Mouse (Mus musculus) kidney, postnatal 0 days (tissue): ENCODE data around the gene Tomm22. TPM values are rescaled to one million over a fixed set of nuclear protein-coding genes. Genes with fewer than 3 reads are reported as not detected.
"Not testable (repeated sequence)": the region's sequence is repeated elsewhere in the genome, so short reads cannot be mapped to it uniquely, and the experiment has no call there.

Source experiments
- ATAC-seq: fragments of 200-750 bp; cut with Nextera tagmentation; replicated peaks from 2 replicates; pipeline ENCODE4 v1.8.0; 2017; ENCODE audit warnings: low read depth, moderate number of reproducible peaks, moderate TSS enrichment, moderate library complexity; ENCODE audit not compliant: low FRiP score
- DNase-seq: peaks from one replicate; pipeline ENCODE4 v3.0.0-alpha.2; 2016; ENCODE audit warnings: low spot score
- H3K27ac ChIP-seq: fragments of 300-500 bp; sonication (generic); 2 replicates; pipeline ENCODE4 v1.5.1; 2014; ENCODE audit warnings: mild to moderate bottlenecking
- H3K27me3 ChIP-seq: fragments of 300-500 bp; sonication (generic); 2 replicates; pipeline ENCODE4 v1.6.1; 2014; ENCODE audit warnings: low read length, mixed read lengths; ENCODE audit not compliant: insufficient read depth
- H3K36me3 ChIP-seq: fragments of 300-500 bp; sonication (generic); 2 replicates; pipeline ENCODE4 v1.6.1; 2014; ENCODE audit warnings: low read length, mixed read lengths; ENCODE audit not compliant: insufficient read depth
- H3K4me1 ChIP-seq: fragments of 300-500 bp; sonication (generic); replicated peaks from 2 replicates; pipeline ENCODE4 v1.6.1; 2014; ENCODE audit warnings: antibody characterized with exemption, low read length, mixed read lengths; ENCODE audit not compliant: insufficient read depth
- H3K4me2 ChIP-seq: fragments of 300-500 bp; sonication (generic); 2 replicates; pipeline ENCODE4 v1.6.1; 2014; ENCODE audit warnings: mild to moderate bottlenecking, low read length, moderate library complexity, mixed read lengths
- H3K4me3 ChIP-seq: fragments of 300-500 bp; sonication (generic); replicated peaks from 2 replicates; pipeline ENCODE4 v1.5.1; 2014; ENCODE audit warnings: low read depth, low read length
- H3K9ac ChIP-seq: fragments of 300-500 bp; sonication (generic); 2 replicates; pipeline ENCODE4 v1.6.1; 2014; ENCODE audit warnings: low read depth, low read length
- H3K9me3 ChIP-seq: fragments of 300-500 bp; sonication (generic); replicated peaks from 2 replicates; pipeline ENCODE4 v1.6.1; 2016; ENCODE audit warnings: low read length, inconsistent platforms, mixed read lengths
- CTCF ChIP-seq: IDR thresholded peaks from 2 replicates; pipeline ENCODE4 v1.5.1; 2016; ENCODE audit warnings: antibody characterized with exemption, low read depth, mild to moderate bottlenecking, moderate library complexity
- WGBS: fragments of 180-500 bp; shearing (Covaris S2); extraction: QIAGEN DNeasy Blood & Tissue Kit; methylation state at CpG from one replicate; pipeline ENCODE4 v1.1.7; 2014; 5-methylcytosine and 5-hydroxymethylcytosine counted together
- polyA plus RNA-seq: library from polyadenylated mRNA; unstranded; fragments of >200 nt; fragmentation: Nextera tagmentation; extraction: Ambion mirVana; gene quantifications from 2 replicates; pipeline ENCODE4 v1.2.1, GENCODE M21; 2015

Tomm22 gene
- polyA plus RNA-seq, 1 experiment from 2014 or later: 264 TPM

- peak; percentile 43 for TF ChIP-seq CTCF
- no peak overlapping the region for H3K4me3 ChIP-seq
- H3K27ac ChIP-seq: no peak overlapping the region
- no peaks in the 10 kb centered on the region for H3K27me3 ChIP-seq
- H3K9me3 ChIP-seq: no peaks in the 10 kb centered on the region
- H3K4me1 ChIP-seq: no peaks in the 10 kb centered on the region; the same call in 1 of the 2 replicates
- H3K36me3 ChIP-seq: peaks cover 20% of the 10 kb centered on the region
- no peak overlapping the region for H3K4me2 ChIP-seq
- DNase-seq (peak; percentile 58), ATAC-seq (no peak)
- WGBS: 65% methylated on average over 10 of the region's 10 CpGs
- no peak overlapping the region for H3K9ac ChIP-seq
Measured at GRCm38 (mm10) chr15:79669195-79669594, 1.5 kb upstream of the Tomm22 start.

- WGBS: under 1% methylated on average over 36 of the region's 37 CpGs
- Histone ChIP-seq H3K9me3 (no peaks in the 10 kb centered on the region), H3K9ac (peak overlapping the region; percentile 84), H3K4me1 (no peaks in the 10 kb centered on the region; the same call in 1 of the 2 replicates), H3K4me2 (peak overlapping the region; percentile 82), H3K36me3 (peaks cover 28% of the 10 kb centered on the region), H3K27me3 (no peaks in the 10 kb centered on the region), H3K27ac (peak overlapping the region; percentile 37; the same call in 1 of the 2 replicates), H3K4me3 (peak overlapping the region; percentile 85)
- no peak for TF ChIP-seq CTCF
- DNase-seq: no peak
- peak; percentile 49 for ATAC-seq
Measured at GRCm38 (mm10) chr15:79670972-79671299, 275 bp downstream of the Tomm22 start.

GRCm38 (mm10) chr15:79671828-79672348, 1.2 kb downstream of the Tomm22 start:
- not testable (repeated sequence) for H3K27ac ChIP-seq, H3K4me1 ChIP-seq, H3K27me3 ChIP-seq, DNase-seq, ATAC-seq, H3K9me3 ChIP-seq, H3K9ac ChIP-seq
- Histone ChIP-seq H3K4me3 (0 out of 2 replicates have a peak overlapping the region, but pooled peaks have one; percentile 85), H3K36me3 (peaks cover 35% of the 10 kb centered on the region), H3K4me2 (peak overlapping the region; percentile 82)
- 77% methylated on average over 11 of the region's 11 CpGs for WGBS

- Histone ChIP-seq H3K27me3 (no peaks in the 10 kb centered on the region), H3K36me3 (peaks cover 26% of the 10 kb centered on the region), H3K4me3 (no peak overlapping the region), H3K27ac (peak overlapping the region; percentile 60; the same call in 1 of the 2 replicates), H3K9ac (no peak overlapping the region), H3K4me1 (0 out of 2 replicates have a peak, but pooled peaks cover 5% of the 10 kb centered on the region), H3K9me3 (no peaks in the 10 kb centered on the region), H3K4me2 (no peak overlapping the region)
- DNase-seq (no peak), ATAC-seq (no peak; the same call in 1 of the 2 replicates)
- no peak for TF ChIP-seq CTCF
- WGBS: 65% methylated on average over 2 of the region's 2 CpGs
Measured at GRCm38 (mm10) chr15:79677936-79678335, 7.3 kb downstream of the Tomm22 start.

- 94% methylated on average over 4 of the region's 4 CpGs for WGBS
Measured at GRCm38 (mm10) chr15:79681973-79682372, 11.3 kb downstream of the Tomm22 start.

GRCm38 (mm10) chr15:79683146-79683545, 12.5 kb downstream of the Tomm22 start:
- no peak for DNase-seq
- peak overlapping the region; percentile 25; the same call in 1 of the 2 replicates for H3K4me2 ChIP-seq

More at GRCm38 (mm10) chr15:79681973-79682372, 11.3 kb downstream of the Tomm22 start:
- Histone ChIP-seq H3K4me3 (no peak overlapping the region), H3K27me3 (no peaks in the 10 kb centered on the region), H3K36me3 (peaks cover under 1% of the 10 kb centered on the region; the same call in 1 of the 2 replicates), H3K27ac (no peak overlapping the region), H3K4me2 (no peak overlapping the region), H3K9me3 (no peaks in the 10 kb centered on the region), H3K9ac (no peak overlapping the region), H3K4me1 (peaks cover 36% of the 10 kb centered on the region)
- DNase-seq (no peak), ATAC-seq (no peak; the same call in 1 of the 2 replicates)
- no peak for TF ChIP-seq CTCF

More at GRCm38 (mm10) chr15:79683146-79683545, 12.5 kb downstream of the Tomm22 start:
- Histone ChIP-seq H3K9me3 (no peaks in the 10 kb centered on the region), H3K9ac (0 out of 2 replicates have a peak overlapping the region, but pooled peaks have one; percentile 23), H3K36me3 (no peaks in the 10 kb centered on the region), H3K4me3 (no peak overlapping the region), H3K27me3 (no peaks in the 10 kb centered on the region), H3K27ac (no peak overlapping the region; the same call in 1 of the 2 replicates), H3K4me1 (peaks cover 36% of the 10 kb centered on the region)
- TF ChIP-seq CTCF: no peak
- ATAC-seq: no peak
- WGBS: 58% methylated on average over 6 of the region's 6 CpGs
